Mouse (Mus musculus) heart, embryonic 10.5 days (tissue): Measurements from ENCODE around the gene Vmn2r65. TPM values are rescaled to one million over a fixed set of nuclear protein-coding genes. Genes with fewer than 3 reads are reported as not detected.

Source experiments
- DNase-seq: peaks from one replicate; pipeline ENCODE4 v3.0.0-alpha.2; 2017; ENCODE audit warnings: low spot score
- H3K27ac ChIP-seq: fragments of 300-500 bp; sonication (generic); 2 replicates; pipeline ENCODE4 v1.5.1; 2016; ENCODE audit warnings: mild to moderate bottlenecking
- H3K27me3 ChIP-seq: fragments of 300-500 bp; sonication (generic); 2 replicates; pipeline ENCODE4 v1.6.1; 2016; ENCODE audit warnings: mild to moderate bottlenecking; ENCODE audit not compliant: poor library complexity, insufficient read depth, severe bottlenecking
- H3K36me3 ChIP-seq: fragments of 300-500 bp; sonication (generic); 2 replicates; pipeline ENCODE4 v1.6.1; 2016; ENCODE audit warnings: mild to moderate bottlenecking, moderate library complexity
- H3K4me1 ChIP-seq: fragments of 300-500 bp; sonication (generic); 2 replicates; pipeline ENCODE4 v1.6.1; 2016; ENCODE audit warnings: mild to moderate bottlenecking
- H3K4me3 ChIP-seq: fragments of 300-500 bp; sonication (generic); 2 replicates; pipeline ENCODE4 v1.5.1; 2016; ENCODE audit warnings: mild to moderate bottlenecking, moderate library complexity
- H3K9me3 ChIP-seq: fragments of 300-500 bp; sonication (generic); 2 replicates; pipeline ENCODE4 v1.6.1; 2016; ENCODE audit warnings: mild to moderate bottlenecking, moderate library complexity
- WGBS: fragments of 180-500 bp; shearing (Covaris S2); methylation state at CpG from one replicate; pipeline ENCODE4 v1.1.7; 2016; 5-methylcytosine and 5-hydroxymethylcytosine counted together
- polyA plus RNA-seq: library from polyadenylated mRNA; unstranded; fragments of >200 nt; fragmentation: Nextera tagmentation; extraction: Ambion mirVana; gene quantifications from 2 replicates; pipeline ENCODE4 v1.2.1, GENCODE M21; 2016

Vmn2r65 gene
- not detected in 2 replicates for polyA plus RNA-seq

GRCm38 (mm10) chr7:84964015-84964414 lies at the start of gene Vmn2r65:
Gene Vmn2r65, minus strand, starts transcription at chr7:84964115.
- H3K9me3 ChIP-seq: no peaks in the 10 kb centered on the region
- no peak for DNase-seq
- 33% methylated on average over 1 of the region's 1 CpGs for WGBS
- no peaks in the 10 kb centered on the region for H3K27me3 ChIP-seq
- no peak within 1 kb of the TSS for H3K4me3 ChIP-seq
- H3K36me3 ChIP-seq: no peaks in the 10 kb centered on the region
- H3K4me1 ChIP-seq: no peaks in the 10 kb centered on the region
- H3K27ac ChIP-seq: no peak within 1 kb of the TSS

DNA sequence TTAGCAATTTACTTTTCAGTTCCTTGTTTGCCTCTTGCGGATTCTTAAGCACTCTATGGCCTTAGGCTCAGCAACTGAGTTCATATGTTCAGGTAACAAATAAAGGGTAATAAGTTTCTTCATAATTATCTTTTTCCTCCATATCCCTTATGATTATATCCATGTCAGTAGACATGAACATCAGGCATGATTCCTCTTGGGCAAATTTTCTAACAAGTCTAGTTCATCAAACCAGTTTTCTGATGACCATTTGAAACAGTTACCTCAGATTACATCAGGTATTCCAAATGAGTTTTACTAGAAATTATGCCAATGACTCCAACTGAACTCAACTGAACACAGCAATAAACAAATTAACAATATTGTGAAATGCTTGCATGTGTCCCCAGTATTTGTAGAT lies 48.3 kb upstream of the Vmn2r65 start, which contains the start of gene Vmn2r66:
Vmn2r66 (minus strand) TSS at position 101 of the 400 bp plus-strand sequence.
- Histone ChIP-seq H3K27ac (no peak within 1 kb of the TSS), H3K4me3 (no peak within 1 kb of the TSS), H3K27me3 (no peaks in the 10 kb centered on the region), H3K9me3 (no peaks in the 10 kb centered on the region), H3K4me1 (no peaks in the 10 kb centered on the region), H3K36me3 (no peaks in the 10 kb centered on the region)
- DNase-seq: no peak
- WGBS: 87% methylated on average over 1 of the region's 1 CpGs

DNA sequence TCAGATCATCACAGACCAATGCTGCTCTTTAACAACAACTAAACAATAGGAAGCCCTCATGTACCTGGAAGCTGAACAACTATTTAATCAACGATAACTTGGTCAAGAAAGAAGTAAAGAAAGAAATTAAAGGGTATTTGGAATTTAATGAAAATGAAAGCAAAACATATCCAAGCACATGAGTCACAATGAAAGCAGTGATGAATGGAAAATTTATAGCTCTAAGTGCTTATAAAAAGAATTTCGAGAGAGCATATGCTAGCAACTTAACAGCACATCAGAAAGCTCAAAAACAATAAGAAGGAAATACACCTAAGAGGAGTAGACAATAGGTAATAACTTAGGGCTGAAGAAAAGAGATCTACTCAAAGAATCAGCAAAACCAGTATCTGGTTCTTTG lies 32.8 kb upstream of the Vmn2r65 start:
- 56% methylated on average over 2 of the region's 2 CpGs for WGBS
- no peaks in the 10 kb centered on the region for H3K27me3 ChIP-seq
- no peak overlapping the region for H3K27ac ChIP-seq
- no peak for DNase-seq
- H3K36me3 ChIP-seq: no peaks in the 10 kb centered on the region
- H3K4me3 ChIP-seq: no peak overlapping the region
- H3K4me1 ChIP-seq: no peaks in the 10 kb centered on the region
- no peaks in the 10 kb centered on the region for H3K9me3 ChIP-seq

Other genes starting within 250 kb of the Vmn2r65 start
- gene Olfr291, start 110.6 kb downstream of the Vmn2r65 start, polyA plus RNA-seq: not detected in 2 replicates
- gene Vmn2r66, start 48.2 kb upstream of the Vmn2r65 start, polyA plus RNA-seq: not detected in 2 replicates
- gene Vmn2r67, start 191.9 kb upstream of the Vmn2r65 start, polyA plus RNA-seq: not detected in 2 replicates